Mouse (Mus musculus) kidney, embryonic 14.5 days (tissue): ENCODE results near the gene Adamts9. TPM values are rescaled to one million over a fixed set of nuclear protein-coding genes. Genes with fewer than 3 reads are reported as not detected.

ENCODE experiments used
- ATAC-seq: fragments of 200-750 bp; cut with Nextera tagmentation; 2 replicates; pipeline ENCODE4 v1.8.0; 2017; ENCODE audit warnings: moderate number of reproducible peaks, mild to moderate bottlenecking, moderate TSS enrichment, moderate library complexity; ENCODE audit not compliant: low FRiP score, low TSS enrichment
- H3K27ac ChIP-seq: fragments of 300-500 bp; sonication (generic); 2 replicates; pipeline ENCODE4 v1.5.1; 2014; ENCODE audit warnings: low read depth, mild to moderate bottlenecking, low read length, moderate library complexity, mixed read lengths
- H3K27me3 ChIP-seq: fragments of 300-500 bp; sonication (generic); 2 replicates; pipeline ENCODE4 v1.6.1; 2014; ENCODE audit warnings: mild to moderate bottlenecking, low read length; ENCODE audit not compliant: control insufficient read depth, insufficient read depth
- H3K36me3 ChIP-seq: fragments of 300-500 bp; sonication (generic); 2 replicates; pipeline ENCODE4 v1.6.1; 2014; ENCODE audit warnings: low read length, mixed read lengths; ENCODE audit not compliant: control insufficient read depth, insufficient read depth
- H3K4me1 ChIP-seq: fragments of 300-500 bp; sonication (generic); 2 replicates; pipeline ENCODE4 v1.6.1; 2014; ENCODE audit warnings: low read length, mixed read lengths; ENCODE audit not compliant: control insufficient read depth, insufficient read depth
- H3K4me2 ChIP-seq: fragments of 300-500 bp; sonication (generic); replicated peaks from 2 replicates; pipeline ENCODE4 v1.6.1; 2014; ENCODE audit warnings: low read depth, mild to moderate bottlenecking, low read length
- H3K4me3 ChIP-seq: fragments of 300-500 bp; sonication (generic); 2 replicates; pipeline ENCODE4 v1.5.1; 2014; ENCODE audit warnings: mild to moderate bottlenecking, low read length
- H3K9ac ChIP-seq: fragments of 300-500 bp; sonication (generic); 2 replicates; pipeline ENCODE4 v1.6.1; 2014; ENCODE audit warnings: low read depth, mild to moderate bottlenecking, low read length, moderate library complexity
- H3K9me3 ChIP-seq: fragments of 300-500 bp; sonication (generic); 2 replicates; pipeline ENCODE4 v1.6.1; 2016; ENCODE audit warnings: low read length; ENCODE audit not compliant: control insufficient read depth
- WGBS: fragments of 180-500 bp; shearing (Covaris S2); extraction: QIAGEN DNeasy Blood & Tissue Kit; methylation state at CpG from one replicate; pipeline ENCODE4 v1.1.7; 2014; 5-methylcytosine and 5-hydroxymethylcytosine counted together
- polyA plus RNA-seq: library from polyadenylated mRNA; unstranded; fragments of >200 nt; fragmentation: Nextera tagmentation; extraction: Ambion mirVana; gene quantifications from 2 replicates; pipeline ENCODE4 v1.2.1, GENCODE M21; 2014

Adamts9 gene
- polyA plus RNA-seq, 1 experiment from 2014 or later = 19.9 TPM

- H3K36me3 ChIP-seq = no peaks in the 10 kb centered on the region
- H3K27ac ChIP-seq = no peak overlapping the region
- no peaks in the 10 kb centered on the region for H3K9me3 ChIP-seq
- no peak for ATAC-seq
- no peak overlapping the region for H3K4me3 ChIP-seq
- no peaks in the 10 kb centered on the region for H3K27me3 ChIP-seq
- H3K4me1 ChIP-seq = peaks cover 5% of the 10 kb centered on the region; the same call in 1 of the 2 replicates
- no peak overlapping the region for H3K9ac ChIP-seq
- 57% methylated on average over 5 of the region's 5 CpGs for WGBS
- H3K4me2 ChIP-seq = no peak overlapping the region
Measured at GRCm38 (mm10) chr6:92726121-92726520, 217.2 kb downstream of the Adamts9 start.

GRCm38 (mm10) chr6:92724394-92724793 lies 218.9 kb downstream of the Adamts9 start:
- Histone ChIP-seq H3K4me1 (peaks cover 5% of the 10 kb centered on the region; the same call in 1 of the 2 replicates), H3K4me2 (no peak overlapping the region), H3K4me3 (no peak overlapping the region), H3K36me3 (no peaks in the 10 kb centered on the region), H3K9ac (no peak overlapping the region), H3K27ac (no peak overlapping the region; the same call in 1 of the 2 replicates), H3K9me3 (no peaks in the 10 kb centered on the region), H3K27me3 (no peaks in the 10 kb centered on the region)
- WGBS = 43% methylated on average over 2 of the region's 2 CpGs
- no peak for ATAC-seq

Other genes starting within 250 kb of the Adamts9 start
- 5.8 and 7.4 TPM in 2 replicates for gene Prickle2, start 237.3 kb downstream of the Adamts9 start, polyA plus RNA-seq
- 1.2 and 1.6 TPM in 2 replicates for gene A730049H05Rik, start 127.0 kb downstream of the Adamts9 start, polyA plus RNA-seq
- 0.26 and 0.27 TPM in 2 replicates for gene Gm15737, start 74.1 kb downstream of the Adamts9 start, polyA plus RNA-seq